Mouse (Mus musculus): ENCODE measurements around the gene Plvap. TPM values are rescaled to one million over a fixed set of nuclear protein-coding genes. Genes with fewer than 3 reads are reported as not detected.

Plvap gene
- total RNA-seq, 2 experiments from 2014 or later: 23.0 to 30.9 TPM

- no peak for DNase-seq
Observed at GRCm38 (mm10) chr8:71466198-71466597, 45.4 kb downstream of the Plvap start.

DNA sequence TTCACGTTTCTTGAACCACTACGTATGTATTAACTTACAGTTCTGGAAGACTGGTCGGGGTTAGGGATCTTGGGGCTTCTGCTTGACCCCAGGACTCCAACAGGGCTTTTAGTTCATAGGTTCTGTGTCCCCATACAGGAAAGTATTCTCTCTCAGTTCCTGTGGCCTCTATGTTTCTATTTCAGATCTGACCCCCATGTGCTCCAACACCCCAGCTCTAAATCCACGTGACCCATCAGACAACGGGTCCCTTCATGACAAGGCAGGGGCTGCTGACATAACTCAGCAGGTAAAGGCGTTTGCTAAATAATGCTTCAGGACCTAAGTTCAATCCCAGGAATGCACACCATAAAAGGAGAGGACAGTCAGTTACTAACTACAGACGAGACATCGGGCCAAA lies 45.8 kb downstream of the Plvap start:
- no peak for DNase-seq

DNA sequence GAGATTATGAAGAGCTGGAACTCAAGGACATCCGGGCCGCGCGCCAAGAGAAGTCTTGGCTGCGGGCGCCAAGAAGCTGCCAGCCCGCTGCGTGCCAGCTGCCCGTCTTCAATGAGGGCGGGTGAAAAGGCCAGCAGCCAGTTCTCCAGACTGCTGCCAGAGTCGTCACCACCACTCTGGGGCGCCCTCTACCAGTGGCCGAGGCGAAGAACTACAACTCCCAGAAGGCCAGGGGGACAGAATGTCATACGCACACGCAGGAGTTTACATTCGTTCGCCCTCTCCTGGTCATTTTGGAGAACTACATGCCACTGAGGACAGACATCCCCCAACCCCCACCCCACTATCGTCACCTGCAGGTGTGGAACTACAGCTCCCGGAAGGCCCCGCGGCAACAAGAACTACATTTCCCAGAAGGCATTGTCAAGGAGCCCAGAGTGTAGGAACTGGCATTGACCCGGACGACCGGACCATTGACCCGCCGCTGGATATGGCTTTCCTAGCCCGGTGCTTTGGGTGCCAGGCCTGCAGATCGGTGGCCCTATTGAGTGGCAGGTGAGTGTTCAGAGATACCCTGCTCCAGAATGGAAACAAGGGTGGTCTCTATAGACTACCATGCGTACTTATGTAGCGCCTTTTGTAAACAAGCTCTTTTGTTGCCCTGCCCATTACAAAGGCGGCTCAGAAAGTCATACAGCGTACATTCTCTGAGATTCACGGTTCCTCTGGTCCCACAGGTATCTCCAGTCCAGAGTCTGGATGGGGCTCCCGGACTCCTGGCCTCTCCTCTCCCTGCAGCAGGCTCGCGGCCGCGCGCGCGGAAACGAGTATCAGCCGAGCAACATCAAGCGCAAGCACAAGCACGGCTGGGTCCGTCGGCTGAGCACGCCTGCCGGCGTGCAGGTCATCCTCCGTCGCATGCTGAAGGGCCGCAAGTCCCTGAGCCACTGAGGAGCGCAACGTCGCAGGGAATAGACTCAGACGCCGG lies 46.7 kb downstream of the Plvap start, which contains the start of gene Mrpl34:
Gene Mrpl34 (plus strand): TSS at position 447 of the 988 bp plus-strand sequence.
- DNase-seq: peak; percentile 99

DNA sequence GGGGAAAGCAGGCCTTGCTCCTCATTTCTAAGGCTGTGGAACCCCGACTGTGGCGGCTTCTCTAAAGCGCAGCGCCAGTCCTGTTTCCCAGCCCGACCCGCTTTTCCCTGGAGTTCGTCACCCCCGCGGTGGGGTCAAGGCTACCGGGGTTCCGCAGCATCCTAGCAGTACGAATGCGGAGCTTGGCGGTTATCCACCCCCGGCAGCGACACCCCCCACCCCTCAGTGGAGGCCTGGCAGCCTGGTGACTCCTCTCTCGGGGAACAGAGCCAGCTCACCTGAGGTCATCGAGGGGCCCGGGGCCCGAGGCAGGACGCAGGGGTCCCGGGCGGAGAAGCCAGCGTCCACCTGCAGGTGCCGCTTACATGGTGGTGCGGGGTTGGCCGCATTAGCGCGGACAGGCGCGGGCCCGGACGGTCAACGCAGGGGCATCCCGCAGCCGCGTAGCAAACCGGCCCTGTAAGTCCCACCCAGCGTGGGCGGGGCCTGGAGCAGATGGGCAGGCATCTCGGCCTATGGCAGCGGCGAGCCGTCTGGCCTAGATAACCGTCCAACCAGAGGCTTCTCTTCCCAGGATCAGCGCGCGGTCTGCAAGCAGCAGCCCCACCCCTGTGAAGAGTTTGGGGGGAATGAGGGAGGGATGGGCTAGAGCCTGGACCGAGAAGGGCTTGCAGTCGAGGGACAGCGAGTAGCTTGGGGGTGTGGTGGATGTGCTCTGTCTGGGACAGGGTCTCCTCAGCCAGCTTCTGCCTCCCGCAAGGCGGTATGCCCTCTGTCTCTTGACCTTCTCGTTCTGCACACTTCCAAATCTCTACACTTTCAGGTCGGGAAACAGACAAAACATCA lies 48.1 kb downstream of the Plvap start, which contains the start of gene Abhd8:
Gene Abhd8 (minus strand): TSS at position 468 of the 846 bp plus-strand sequence.
- DNase-seq: peak; percentile 98 to 99

DNA sequence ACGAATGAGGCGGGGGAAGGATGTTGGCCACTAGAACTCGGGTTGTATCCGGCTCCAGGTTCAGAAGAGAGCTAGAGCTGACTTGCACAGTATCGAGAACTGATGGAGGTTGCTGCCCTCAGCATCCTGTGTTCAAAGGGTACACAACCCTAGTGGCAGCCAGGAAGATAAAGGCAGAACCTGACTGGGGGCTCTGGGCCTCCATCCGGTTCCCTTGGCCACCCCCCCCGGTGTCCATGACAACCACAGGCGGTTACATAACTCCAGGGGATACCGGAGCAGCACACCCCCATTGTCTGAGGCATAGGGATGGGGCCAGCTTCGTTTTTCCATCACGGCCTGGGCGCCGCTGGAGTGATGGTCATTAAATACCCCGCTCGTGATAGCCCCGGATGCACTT lies 48.8 kb downstream of the Plvap start:
- DNase-seq: peak; percentile 60 to 61

- no peak for DNase-seq
Observed at GRCm38 (mm10) chr8:71462191-71462590, 49.4 kb downstream of the Plvap start.

DNA sequence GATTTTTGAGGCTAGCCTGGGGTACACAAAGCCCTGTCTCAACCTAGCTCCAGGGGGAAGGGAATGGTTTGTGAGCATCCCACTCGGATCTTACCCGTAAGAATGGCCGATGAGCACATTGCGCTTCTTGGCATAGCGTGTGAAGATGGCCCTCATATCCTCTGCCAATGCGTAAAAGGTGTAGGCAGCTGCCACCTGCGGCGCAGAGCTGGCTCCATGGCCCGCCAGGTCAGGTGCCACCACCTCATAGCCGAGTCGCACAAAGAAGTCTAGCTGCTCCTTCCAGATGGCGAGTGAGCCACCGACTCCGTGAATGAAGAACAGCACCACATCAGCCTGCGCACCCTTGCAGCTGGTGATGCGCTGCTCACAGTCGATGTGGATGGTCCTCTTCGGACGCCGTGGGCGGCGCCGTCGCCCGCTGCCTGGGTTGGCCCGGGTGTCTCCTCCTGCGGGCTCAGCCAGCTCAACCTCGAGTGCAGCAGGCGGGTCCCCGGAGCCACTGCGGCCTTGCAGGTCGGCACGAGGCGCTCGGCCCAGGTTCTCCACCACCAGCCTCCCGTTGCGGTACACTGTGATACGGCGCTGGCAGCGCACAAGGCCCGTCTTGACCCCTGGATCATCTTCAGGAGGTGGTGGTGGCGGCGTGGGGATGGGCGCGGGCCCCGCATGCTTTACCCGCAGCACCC lies 50.3 kb downstream of the Plvap start:
- DNase-seq: no peak

GRCm38 (mm10) chr8:71460716-71461115 lies 50.8 kb downstream of the Plvap start:
- DNase-seq: no peak

DNA sequence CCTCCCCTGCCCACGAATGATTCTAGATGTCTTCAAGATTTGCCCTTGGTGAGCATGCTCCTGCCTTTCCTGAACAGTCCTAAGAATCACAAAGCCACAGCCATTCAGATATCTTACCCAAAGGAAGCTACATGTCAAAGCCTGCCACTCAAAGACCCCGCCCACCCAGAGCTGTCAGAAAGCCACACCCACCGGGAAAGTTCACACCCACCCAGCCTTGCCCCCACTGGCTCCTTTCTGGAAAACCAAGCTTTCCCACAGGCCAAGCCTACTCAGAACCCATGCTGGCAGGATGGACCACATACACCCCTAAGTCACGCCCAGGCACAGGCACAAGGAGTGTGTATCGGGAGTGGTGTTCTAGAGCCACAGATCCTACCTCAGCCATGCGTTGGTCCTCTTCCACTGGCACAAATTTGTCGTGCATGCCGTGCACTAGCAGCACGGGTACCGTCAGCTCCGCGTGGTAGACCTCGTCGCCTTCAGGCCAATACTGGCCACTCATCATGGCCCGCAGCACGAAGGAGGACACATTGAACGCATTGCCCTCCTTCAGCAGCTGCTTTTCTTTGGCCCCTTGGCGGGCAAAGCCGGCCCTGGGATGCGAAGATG lies 53.8 kb downstream of the Plvap start:
- DNase-seq: no peak

DNA sequence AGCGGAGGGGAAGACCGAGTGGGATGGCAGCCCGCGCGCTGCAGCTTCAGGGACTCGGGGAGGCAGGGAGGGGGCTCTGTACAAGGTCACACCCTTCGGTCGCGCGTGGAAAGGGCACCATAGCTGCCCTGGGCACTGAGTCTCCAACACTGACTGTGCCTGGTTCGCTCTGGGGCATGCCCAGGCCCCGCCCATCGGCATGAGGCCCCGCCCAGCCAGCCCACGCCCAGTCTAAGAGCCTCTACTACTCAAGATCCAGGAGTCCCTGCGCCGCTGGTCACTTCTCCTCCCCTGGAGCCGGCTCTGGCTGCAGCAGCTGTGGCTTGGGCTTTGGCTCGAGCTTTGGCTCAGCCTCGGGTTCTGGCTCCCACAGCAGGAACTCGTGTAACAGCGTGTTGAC lies 54.6 kb downstream of the Plvap start:
- no peak for DNase-seq

GRCm38 (mm10) chr8:71454668-71455067 lies 56.9 kb downstream of the Plvap start:
- DNase-seq: no peak

- DNase-seq: no peak
Observed at GRCm38 (mm10) chr8:71452669-71453068, 58.9 kb downstream of the Plvap start.

DNA sequence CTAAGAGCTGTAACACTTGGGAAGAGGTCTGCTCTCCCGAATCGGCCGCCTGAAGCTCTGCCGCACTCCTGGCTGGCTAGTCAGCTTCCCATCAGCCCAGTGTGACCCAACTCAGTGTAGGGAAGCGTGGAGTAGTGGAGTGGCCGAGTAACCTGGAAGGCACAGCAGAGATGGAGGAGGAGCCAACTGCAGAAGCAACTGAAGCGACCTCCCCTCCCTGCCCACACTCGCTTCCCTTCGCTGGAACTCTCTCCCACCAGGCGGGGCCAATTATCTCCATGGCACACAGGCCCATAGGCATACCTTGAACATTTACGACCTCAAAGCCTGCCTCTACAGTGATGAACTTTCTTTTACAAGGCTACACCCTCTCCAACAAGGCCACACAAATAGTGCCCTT lies 59.8 kb downstream of the Plvap start:
- no peak for DNase-seq

- DNase-seq: no peak
Observed at GRCm38 (mm10) chr8:71451337-71451736, 60.2 kb downstream of the Plvap start.

Other genes with a start within 250 kb of the Plvap start
- 10 to 100 TPM; 20.5 to 22.3 TPM for gene Myo9b, start 239.0 kb downstream of the Plvap start, total RNA-seq (2021)
- gene Haus8, start 238.8 kb downstream of the Plvap start, total RNA-seq (2021): 10 to 100 TPM; 25.5 to 29.5 TPM
- gene Use1, start 144.9 kb downstream of the Plvap start, total RNA-seq (2021): 100 to 1,000 TPM; 163 to 174 TPM
- 10 to 100 TPM; 14.2 to 14.9 TPM for gene Ocel1, start 140.5 kb downstream of the Plvap start, total RNA-seq (2021)
- 10 to 100 TPM; 48.0 to 53.8 TPM for gene Nr2f6, start 129.8 kb downstream of the Plvap start, total RNA-seq (2021)
- 10 to 100 TPM; 20.4 to 23.2 TPM for gene Ushbp1, start 116.0 kb downstream of the Plvap start, total RNA-seq (2021)
- 10 to 100 TPM; 67.9 to 69.8 TPM for gene Babam1, start 114.9 kb downstream of the Plvap start, total RNA-seq (2021)
- gene Ankle1, start 105.7 kb downstream of the Plvap start, total RNA-seq (2021): not detected
- gene Abhd8, start 48.1 kb downstream of the Plvap start, total RNA-seq (2021): 10 to 100 TPM; 23.8 to 26.6 TPM
- 100 to 1,000 TPM; 126 to 127 TPM for gene Mrpl34, start 46.8 kb downstream of the Plvap start, total RNA-seq (2021)
- gene Dda1, start 42.6 kb downstream of the Plvap start, total RNA-seq (2021): 10 to 100 TPM; 31.4 to 32.1 TPM
- 10 to 100 TPM; 16.6 to 16.9 TPM for gene Ano8, start 25.8 kb downstream of the Plvap start, total RNA-seq (2021)
- gene Gtpbp3, start 23.6 kb downstream of the Plvap start, total RNA-seq (2021): 10 to 100 TPM; 19.1 to 22.2 TPM
- gene Ccdc194, start 14.0 kb upstream of the Plvap start, total RNA-seq (2021): not detected
- gene Bst2, start 25.7 kb upstream of the Plvap start, total RNA-seq (2021): 10 to 100 TPM; 19.3 to 40.2 TPM
- 10 to 100 TPM; 28.4 to 28.5 TPM for gene Mvb12a, start 31.2 kb upstream of the Plvap start, total RNA-seq (2021)
- under 1 TPM; 0.42 to 0.51 TPM for gene Tmem221, start 47.1 kb upstream of the Plvap start, total RNA-seq (2021)
- gene Nxnl1, start 54.8 kb upstream of the Plvap start, total RNA-seq (2021): under 1 TPM; 0.15 TPM
- gene Slc27a1, start 57.1 kb upstream of the Plvap start, total RNA-seq (2021): 100 to 1,000 TPM; 162 to 202 TPM
- 10 to 100 TPM; 66.5 to 72.2 TPM for gene Pgls, start 80.4 kb upstream of the Plvap start, total RNA-seq (2021)
- gene Fam129c, start 85.9 kb upstream of the Plvap start, total RNA-seq (2021): 1 to 10 TPM in 1 of 2 experiments, under 1 TPM in 1; 0.99 to 1.0 TPM
- gene Colgalt1, start 99.2 kb upstream of the Plvap start, total RNA-seq (2021): 10 to 100 TPM; 41.6 to 42.4 TPM
- under 1 TPM; 0.55 to 0.87 TPM for gene Unc13a, start 160.0 kb upstream of the Plvap start, total RNA-seq (2021)
- gene Jak3, start 164.5 kb upstream of the Plvap start, total RNA-seq (2021): 1 to 10 TPM; 7.3 to 8.3 TPM
- 1 to 10 TPM; 1.3 to 1.6 TPM for gene Insl3, start 177.5 kb upstream of the Plvap start, total RNA-seq (2021)
- gene B3gnt3, start 190.0 kb upstream of the Plvap start, total RNA-seq (2021): 1 to 10 TPM; 4.9 to 5.9 TPM
- 1 to 10 TPM in 1 of 2 experiments, under 1 TPM in 1; 0.79 to 2.4 TPM for gene Fcho1, start 214.0 kb upstream of the Plvap start, total RNA-seq (2021)